Mouse (Mus musculus) induced T-regulatory cell, adult 2 months (primary cell): Measurements from ENCODE around the gene Ppp2ca.

Source experiments
- DNase-seq: peaks from one replicate; pipeline ENCODE4 v3.0.0-alpha.2; 2012; ENCODE audit warnings: low read depth

The Ppp2ca gene

DNA sequence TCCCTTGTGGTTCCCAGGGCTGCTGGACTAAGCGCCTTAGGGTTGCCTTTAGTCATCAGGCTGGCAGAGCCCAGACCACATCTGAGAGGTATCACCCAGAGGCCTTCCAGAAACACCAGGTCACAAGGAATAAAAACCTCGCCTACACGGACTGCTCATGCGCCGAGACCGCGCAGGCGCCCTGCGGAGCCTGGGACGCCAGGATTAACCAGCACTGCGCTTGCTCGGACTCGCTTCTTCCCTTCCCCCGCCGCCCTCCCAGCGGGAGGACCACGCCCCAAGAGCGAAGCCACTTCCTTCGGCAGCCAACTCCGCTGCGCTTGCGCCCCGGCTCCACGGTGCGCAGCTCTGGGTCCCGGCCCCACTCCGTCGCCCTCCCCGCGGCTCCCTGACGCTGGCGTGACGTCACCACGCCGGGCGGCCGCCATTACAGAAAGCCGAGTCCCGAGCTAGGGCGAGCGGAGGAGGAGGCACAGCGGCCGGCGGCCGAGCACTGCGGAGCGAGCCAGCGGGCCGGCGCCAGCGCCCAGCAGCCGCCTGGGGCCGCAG lies at the start of gene Ppp2ca:
Ppp2ca (plus strand) TSS at position 284 of the 549 bp plus-strand sequence.
- peak; percentile 99 for DNase-seq

DNA sequence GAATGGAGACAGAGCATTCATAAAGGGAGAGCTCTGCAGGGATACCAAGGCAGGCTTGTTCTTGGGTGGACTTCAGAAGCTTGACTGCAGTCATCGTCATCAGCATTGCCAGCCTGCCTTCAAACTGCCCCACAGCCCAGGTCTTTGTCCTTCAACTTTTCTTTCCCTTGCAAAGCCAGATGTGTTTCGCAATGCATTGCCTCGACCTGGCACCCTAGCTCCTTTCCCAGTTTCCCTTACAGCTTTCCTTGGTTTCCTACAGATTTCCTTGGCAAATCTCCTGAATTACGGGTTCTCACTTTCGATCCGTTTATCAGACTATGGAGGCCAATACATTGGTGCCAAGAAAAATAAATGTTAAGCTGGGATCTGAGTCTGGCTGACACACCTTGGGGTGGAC lies 45.1 kb upstream of the Ppp2ca start:
- no peak for DNase-seq

DNA sequence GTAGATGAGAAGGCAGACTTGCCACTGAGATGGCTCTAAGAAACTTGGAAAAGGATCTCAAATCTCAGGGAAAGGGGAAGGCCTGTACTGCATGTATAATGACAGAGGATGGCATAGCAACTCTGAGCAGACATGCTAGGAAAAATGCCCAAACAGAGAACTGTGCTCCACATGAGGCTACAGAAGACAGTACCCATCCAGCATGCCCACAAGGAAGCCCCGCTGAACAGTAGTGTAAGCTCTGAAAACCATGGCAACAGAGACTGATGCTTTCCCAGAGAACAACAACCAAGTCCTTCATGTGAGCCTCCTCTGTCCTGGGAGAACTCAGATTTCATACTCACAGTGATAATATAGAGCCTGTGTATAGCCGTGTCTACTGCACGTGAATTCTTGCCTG lies 43.8 kb upstream of the Ppp2ca start:
- no peak for DNase-seq

DNA sequence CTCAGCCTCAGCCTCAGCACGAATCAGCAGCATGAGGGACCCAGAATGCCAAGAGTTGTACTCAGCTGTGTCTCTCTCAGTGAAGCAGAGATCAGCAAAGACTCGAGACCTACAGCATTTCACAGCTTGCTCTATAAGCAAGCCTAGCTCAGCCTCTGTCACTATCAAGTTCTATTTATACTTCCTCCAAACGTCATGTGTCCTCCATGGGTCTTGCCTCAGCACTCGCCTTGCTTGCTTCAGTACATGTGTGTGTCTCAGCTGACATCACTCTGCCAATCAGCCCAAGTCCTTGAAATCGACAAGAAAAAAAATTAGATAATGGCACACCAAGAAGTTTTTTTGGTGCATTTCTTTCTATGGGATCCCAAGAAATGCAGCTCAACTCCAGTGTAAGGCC lies 42.3 kb upstream of the Ppp2ca start:
- no peak for DNase-seq

DNA sequence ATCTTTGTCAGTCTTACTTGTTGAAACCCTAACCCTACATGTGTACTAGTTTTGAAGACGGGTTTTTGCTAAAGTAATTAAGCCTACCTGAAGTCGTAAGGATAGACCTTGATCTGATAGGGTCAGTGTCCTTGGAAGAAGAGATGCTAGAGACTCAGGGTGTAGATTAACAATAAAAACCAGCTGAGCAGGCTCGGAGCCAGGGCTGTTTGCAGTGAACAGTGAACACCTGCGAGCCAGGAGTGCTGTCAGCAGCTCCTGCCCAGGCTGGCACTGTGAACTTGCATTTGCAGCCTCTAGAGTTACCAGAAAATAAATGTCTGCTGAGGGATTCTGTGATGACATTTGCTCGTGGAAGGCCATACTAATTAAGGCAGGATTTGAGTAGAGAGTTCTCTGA lies 39.5 kb upstream of the Ppp2ca start:
- DNase-seq: no peak

DNA sequence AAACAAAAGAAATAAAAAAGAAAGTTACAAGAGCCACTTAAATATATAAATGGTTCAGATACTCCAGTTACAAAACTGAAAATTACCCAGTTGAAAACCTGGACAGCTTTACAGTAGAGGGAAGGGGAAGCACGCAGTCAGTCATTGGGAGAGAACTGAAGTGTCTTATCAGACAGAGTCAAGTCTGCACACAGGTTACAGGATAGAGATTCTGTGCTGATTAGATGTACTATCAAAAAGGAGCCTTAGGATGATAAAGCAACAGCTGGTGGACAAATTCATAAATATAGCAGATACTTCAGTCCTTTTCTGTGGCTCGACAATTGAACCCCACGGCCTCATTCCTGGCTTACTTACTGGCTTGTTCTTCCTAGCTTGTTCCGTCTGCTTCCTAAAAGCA lies 38.2 kb upstream of the Ppp2ca start:
- no peak for DNase-seq

DNA sequence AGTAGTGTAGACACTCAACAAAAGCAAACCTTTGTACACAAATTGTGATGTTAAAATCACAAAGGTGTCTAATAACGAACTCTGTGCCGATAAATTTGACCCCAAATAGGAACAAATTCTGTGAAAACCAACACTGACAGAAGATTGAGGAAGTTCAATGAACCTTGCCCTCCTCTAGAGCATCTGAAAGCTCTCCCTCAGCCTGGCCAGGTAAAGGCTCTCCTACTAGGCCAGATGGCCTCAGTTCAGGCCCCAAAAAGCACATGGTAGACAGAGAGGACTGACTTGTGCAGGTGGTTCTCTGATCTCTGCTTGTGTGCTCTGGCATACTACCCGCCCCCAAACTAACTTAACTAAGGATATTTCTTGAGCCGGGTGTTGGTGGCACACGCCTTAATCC lies 36.1 kb upstream of the Ppp2ca start:
- no peak for DNase-seq

DNA sequence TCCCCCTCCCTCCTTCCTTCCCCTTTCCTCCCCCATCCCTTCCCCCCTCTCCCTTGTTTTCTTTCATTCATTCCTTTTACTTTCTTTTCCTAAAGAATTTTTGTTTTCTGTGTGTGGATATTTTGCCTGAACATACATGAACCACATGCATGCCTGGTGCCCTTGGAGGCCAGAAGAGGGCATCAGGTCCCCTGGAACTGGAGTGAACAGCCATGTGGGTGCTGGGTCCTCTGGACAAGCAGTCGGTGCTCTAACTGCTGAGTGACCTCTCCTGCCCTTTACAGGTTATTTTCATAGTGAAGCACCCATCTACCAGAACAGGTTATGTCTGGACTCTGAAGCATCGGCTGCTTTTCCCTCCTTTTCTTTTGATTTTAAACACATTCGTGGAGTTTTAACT lies 34.1 kb upstream of the Ppp2ca start:
- DNase-seq: peak; percentile 64

DNA sequence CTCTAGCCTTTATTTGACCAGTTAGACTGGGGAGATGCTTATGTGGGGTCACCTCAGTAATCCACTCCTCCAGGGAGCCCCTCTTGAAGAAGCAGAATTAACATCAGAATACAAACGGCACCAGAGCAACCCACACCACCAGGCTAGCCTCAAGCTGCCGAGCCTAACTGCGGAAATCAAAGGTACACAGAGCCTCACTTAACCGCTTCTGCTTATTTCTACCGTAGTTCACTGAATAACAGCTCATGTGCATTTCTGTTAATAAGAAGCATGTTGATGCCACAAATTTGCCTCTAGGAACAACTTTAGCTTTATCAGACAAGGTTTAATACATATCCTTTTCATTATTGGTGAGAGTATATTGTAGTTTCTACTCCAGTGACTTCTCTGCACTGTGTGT lies 32.6 kb upstream of the Ppp2ca start:
- peak; percentile 64 for DNase-seq

DNA sequence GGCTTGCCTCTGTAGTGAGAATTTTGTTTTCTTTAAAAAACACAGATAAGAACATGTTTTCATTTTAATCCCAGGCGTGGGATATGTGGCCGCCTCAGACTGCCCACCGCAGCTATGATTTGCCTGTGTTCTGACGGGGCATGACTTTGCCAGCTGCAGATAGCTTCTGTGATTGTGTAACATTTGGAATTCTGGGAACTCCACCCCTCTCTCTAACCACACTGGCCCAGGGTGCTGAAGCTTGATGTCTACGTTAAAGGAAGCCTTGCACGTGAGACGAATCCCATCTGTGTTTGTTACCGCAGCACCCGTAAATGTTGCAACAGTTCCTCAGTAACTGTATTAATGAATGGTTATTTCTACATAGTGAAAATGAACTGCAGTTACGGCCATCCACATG lies 26.7 kb upstream of the Ppp2ca start:
- DNase-seq: no peak

DNA sequence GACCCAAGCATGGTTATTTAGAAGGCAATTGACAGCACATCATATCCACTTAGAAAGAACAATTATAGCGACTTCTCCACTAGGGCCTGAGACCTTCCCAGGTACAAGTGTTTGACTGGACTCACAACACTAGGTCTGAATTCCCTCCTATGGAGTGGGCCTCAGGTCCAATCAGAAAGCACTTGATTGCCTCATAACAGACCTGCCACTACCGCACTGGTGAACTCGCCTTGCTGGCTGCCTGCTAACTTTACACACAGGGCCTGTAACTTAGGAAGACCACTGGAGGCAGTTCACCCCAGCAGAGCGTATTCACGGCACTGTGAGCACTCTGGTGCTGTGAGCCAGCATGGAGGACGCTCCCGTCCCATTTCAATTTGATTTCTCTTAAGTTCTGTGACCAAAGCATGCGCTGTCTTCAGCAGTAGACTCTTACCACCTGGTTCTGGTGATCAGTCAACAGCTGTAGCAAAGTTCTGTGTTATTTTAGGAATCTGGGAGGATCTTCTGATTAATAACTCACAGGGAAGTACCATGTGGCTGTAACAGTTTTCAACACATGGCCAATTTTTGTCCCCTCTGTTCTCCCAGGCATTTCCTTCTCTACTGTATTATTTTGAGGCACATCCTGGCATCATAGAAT lies 24.8 kb upstream of the Ppp2ca start:
- DNase-seq: no peak

DNA sequence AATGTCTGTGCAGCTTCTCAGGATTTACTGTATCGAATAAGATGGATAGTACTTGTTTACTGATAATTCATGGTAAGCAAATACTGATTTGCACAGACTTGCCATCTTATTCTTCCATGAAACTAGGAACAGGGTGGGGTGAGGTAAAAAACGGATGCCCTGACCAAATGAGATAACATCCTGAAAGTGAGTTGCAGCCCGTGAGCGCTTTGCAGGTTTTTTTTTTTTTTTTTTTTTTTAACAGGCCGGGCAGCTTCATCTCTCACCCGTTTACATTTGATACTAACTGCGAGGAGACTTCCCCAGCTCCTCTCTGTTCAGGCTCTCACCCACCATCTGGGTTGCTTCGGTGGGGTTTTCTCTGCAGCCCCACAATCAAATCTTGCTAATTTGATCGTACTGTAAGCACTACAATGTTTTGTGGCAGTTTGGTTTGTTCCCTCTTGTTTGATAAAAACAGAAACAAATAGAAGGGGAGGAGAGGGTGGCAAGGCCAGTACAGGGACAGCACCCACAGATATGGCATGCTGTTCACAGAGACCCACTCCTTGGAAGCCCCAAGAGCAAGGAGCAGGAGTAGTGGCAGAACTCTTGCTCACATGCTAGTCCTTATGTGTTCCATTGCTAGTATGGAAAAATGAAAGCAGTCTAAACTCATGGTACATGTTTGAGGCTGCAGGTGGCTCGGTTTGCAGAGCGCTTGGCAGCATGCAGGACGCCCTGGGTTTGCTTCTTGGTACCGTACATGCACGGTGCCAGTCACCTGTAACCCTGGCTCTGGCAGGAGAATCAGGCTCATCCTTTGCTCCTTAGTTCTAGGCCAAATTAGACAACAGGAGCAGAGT lies 23.6 kb upstream of the Ppp2ca start:
- DNase-seq: peak; percentile 65

DNA sequence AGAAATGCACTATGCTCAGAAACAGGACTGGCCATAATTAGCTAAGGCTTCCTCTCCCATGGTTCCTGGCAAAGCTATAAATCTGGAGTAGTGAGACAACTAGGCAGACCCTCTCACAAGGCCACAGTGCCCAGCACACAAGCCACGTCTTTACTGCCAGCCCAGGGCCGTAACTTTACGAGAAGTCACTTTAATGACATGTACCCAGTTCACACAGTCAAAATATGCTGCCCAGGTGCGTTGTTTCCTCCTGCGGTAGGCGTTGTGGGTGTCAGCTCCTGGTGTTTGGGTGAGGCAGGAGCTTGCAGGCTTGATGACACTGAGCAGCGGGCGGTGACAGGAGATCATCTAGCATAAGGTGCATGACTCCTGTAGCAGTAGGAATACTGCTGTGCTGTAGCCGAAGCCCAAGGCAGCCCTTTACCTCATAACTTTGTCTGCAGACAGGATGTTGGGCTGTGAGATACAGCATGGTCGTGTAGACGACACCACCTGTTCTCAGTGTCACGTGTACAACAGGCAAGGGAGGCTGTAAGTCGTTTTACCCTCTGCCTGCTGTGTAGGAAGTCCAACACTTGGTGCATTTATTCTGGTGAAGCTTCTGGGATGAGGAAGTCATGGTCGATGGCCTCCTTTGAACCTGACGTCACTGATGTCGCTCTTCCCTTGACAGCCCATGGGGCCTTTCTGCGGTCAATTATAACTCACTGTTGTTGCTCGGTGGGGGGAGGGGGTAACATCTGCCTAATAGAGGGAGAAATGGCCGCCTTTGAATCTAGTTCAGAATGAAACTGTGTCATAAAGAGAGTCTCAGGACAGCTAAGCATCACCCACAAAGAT lies 22.5 kb upstream of the Ppp2ca start:
- DNase-seq: peak; percentile 93

DNA sequence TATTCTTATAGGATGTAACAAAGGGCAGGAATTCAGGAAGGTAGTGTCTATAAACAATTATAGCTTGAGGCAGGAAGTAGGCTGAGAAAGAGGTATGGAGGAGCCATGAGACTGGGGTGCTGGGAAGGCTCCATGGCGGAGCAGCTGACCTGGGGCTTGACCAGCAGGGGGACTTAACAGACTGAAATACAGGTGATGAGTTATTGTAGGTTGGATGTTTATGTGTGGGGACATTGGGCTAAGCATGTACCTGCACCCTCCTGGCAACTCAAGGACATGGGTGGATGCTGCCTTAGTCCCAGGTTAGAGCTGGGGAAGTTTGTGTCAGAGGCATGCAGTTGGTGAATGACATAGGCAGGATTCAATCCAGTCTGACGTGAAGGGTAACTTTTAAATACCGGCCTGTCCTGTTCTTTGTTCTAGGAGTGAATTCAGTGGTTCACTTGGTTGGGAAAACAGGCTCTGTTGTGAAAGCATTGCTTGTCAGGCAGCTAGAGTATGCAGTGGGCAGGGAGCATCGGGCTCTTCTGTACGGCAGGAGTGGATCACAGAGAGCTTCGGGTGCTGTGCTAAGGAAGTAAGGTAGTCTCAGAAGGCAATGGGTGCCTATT lies 21.6 kb upstream of the Ppp2ca start:
- DNase-seq: no peak

DNA sequence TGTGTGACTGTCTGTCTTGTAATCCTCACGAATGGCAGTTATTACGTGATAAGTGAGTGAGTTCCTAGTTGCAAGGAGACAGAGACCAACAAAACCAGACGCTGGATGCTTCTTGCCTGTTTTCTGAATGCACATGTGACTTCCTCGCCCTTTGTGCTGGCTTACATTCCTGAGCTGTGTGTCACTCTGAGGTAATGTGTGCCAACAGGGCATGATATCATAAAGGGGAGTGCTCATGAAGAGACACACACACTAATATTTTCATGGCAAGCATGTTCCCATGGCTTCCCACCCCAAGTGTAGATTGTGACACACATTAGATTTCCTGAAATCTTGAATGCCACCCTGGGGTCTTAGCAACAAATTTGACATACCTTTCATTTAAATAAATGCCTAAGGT lies 20.5 kb upstream of the Ppp2ca start:
- peak; percentile 23 for DNase-seq

DNA sequence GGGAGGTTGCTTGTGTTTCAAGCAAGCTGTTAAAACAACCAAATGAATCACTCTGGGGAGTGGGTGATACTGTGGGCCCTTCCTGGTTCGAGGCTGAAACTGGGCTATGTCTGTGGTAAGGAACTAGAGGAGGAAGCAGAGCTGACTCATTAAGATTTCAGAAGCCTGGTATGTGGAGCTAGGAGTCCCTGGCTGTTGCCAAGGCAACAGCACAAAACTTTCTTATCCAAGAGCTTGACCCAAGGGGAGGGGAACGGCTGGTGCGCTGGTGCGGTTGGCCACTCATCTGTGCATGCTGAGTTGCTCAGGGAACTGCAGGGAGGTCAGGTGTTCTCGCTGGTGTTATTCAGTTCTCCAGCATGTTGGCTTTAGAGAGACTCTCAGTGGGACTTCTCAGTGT lies 18.5 kb upstream of the Ppp2ca start:
- DNase-seq: peak; percentile 63

DNA sequence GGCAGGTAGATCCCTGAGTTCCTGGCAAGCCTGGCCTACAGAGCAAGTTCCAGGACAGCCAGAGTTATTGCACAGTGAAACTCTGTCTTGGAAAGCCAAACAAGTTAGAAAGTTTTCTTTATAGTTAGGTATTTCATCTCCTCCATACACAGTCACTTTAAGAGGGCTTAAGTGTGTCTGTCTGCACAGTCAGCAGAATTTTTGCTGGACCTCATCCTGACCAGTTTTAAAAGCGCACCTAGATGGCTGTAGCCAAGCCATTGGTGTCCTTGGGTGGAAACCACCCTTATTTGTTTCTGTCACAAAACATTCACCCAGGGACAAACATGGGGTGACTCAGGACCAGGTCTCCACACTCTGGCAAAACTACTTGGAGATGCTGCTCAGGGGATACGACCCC lies 17.8 kb upstream of the Ppp2ca start:
- no peak for DNase-seq

DNA sequence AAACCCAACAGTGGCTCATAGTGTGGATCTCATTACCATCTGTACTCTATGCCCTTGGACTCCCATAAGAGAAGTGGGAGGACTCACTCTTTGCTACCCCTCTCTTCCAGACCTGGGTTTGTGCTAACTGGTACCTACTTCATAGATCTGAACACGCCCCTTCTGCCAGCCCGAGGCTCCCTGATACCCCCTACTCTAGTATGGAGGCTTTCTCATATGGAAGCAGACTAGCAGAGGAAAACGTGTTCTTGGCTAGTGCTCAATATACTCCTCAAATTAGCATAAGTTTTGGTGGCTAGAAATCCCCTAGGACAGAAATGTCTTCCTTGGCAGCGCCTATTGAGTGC lies 12.7 kb upstream of the Ppp2ca start:
- no peak for DNase-seq

DNA sequence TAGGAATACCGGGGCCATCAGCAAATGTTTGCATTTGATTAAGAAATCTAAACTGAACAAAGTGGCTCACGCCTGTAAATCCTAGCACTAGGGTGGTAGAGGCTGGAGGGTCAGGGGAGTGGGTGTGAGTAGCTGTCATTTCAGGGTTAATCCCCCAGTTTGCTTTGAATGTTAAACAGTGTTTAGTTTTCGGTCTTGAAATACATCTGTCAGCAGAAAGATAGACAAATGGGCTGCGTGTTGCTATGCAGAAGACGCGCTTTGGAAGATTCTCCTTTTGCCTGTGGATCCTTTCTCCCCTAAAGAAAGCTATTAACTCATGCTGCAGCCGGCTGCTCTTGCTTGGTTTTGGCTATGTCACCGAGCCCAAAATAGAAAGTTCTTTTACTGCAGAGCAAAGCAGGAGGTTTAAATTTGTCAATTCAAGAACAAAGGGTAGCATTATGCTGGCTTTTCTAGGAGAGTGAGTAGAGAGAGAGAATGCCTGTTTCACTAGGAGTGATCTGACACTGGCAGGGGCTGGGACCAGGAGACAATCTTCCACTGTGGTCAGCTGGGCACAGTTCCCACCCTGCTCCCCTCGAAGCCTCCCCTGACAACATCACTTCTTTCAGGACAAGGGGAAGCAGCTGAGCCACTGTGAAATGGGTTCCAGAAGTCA lies 12.1 kb upstream of the Ppp2ca start:
- no peak for DNase-seq

DNA sequence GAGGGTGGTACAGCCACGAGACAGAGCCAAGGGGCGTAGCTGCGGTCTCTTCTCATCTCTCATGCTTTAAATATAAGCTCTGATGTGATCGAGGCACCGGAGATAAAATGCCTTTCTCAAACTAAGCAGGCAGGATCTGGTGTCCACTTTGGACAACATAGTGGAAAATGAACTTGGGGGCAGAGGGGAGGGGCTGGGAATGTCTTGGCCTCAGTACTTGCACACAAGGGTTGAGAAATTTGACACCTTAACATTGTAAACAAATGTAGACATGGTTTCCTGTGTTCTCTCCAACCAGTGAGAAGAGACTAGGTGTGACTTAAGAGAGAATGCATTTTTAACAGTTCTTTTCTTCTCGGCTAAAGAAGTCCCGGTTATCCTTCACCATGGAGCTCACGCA lies 9.2 kb upstream of the Ppp2ca start:
- no peak for DNase-seq

DNA sequence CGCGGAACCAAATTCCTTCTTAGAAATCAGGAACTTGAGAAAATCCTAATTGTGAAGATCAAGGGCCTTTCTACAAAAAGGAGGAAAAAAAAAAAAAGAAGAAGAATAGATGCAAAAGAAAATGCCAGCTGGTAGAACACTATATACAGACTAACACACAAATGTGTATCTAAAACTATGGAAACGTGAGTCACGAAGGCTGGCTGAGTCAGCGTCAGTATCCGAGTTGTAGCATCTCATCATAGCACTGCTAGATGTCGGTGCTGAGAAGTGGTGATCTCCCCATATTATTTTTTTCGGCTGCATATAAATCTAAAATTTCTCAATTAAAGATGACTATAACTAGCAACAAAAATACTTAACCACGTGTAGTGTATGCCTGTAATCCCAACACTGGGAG lies 7.2 kb upstream of the Ppp2ca start:
- DNase-seq: no peak

DNA sequence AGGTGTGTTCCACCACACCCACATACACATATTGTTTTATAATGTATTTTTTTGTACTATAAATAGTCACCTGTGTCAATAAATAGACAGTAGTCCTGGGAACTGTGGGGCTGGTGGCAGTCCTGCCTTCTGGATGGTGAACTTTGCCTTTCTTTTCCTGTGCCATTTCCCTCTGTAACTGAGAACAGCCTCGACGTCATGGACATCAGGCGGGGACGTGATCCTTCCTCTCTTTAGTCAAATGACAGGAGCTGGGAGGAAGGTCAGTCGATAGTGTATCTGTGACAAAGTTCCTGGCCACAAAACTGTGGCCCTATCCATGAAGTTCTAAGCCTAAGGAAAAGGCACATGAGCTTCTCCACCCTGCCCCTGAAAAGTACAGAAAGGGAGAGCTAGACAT lies 3.9 kb upstream of the Ppp2ca start:
- no peak for DNase-seq
